Mouse (Mus musculus) G1E (cell line): ENCODE measurements at regions not wholly inside any gene's neighbourhood (a gene's known extent, or its start where the extent isn't known, plus 50 kb on each side); places are given as distances from the start of the nearest gene placed in this dataset.

Source experiments
- ATAC-seq: 2 replicates; pipeline ENCODE4 v1.8.0; 2016; ENCODE audit warnings: mild to moderate bottlenecking; ENCODE audit not compliant: insufficient number of reproducible peaks, poor library complexity, low FRiP score, severe bottlenecking; ENCODE audit errors: extremely low read depth
- DNase-seq: peaks from one replicate; pipeline ENCODE4 v3.0.0; 2012; ENCODE audit warnings: low spot score
- H3K27me3 ChIP-seq: 2 replicates; pipeline ENCODE4 v1.6.1; 2012; ENCODE audit warnings: mild to moderate bottlenecking, low read length, inconsistent platforms; ENCODE audit not compliant: insufficient read depth
- H3K36me3 ChIP-seq: replicated peaks from 2 replicates; pipeline ENCODE3; 2012; ENCODE audit warnings: mild to moderate bottlenecking, inconsistent platforms
- H3K4me1 ChIP-seq: 2 replicates; pipeline ENCODE4 v1.6.1; 2012; ENCODE audit warnings: low read depth, low read length, inconsistent platforms, mixed read lengths; ENCODE audit not compliant: insufficient read depth
- H3K4me3 ChIP-seq: 2 replicates; pipeline ENCODE4 v1.5.1; 2012; ENCODE audit warnings: low read depth, mild to moderate bottlenecking, inconsistent platforms, low read length, moderate library complexity, mixed read lengths
- H3K9me3 ChIP-seq: replicated peaks from 2 replicates; pipeline ENCODE4 v1.6.1; 2012; ENCODE audit warnings: inconsistent platforms
- CTCF ChIP-seq: IDR thresholded peaks from 2 replicates; pipeline ENCODE4 v1.5.1; 2012; ENCODE audit warnings: low read depth, low read length, inconsistent platforms, mixed read lengths
- GATA1 ChIP-seq: IDR thresholded peaks from 2 replicates; pipeline ENCODE4 v1.6.1; 2012; ENCODE audit warnings: borderline replicate concordance, low read length, inconsistent platforms, mixed read lengths
- GATA2 ChIP-seq: IDR thresholded peaks from 2 replicates; pipeline ENCODE4 v1.6.1; 2012; ENCODE audit warnings: low read depth, low read length, inconsistent platforms, borderline replicate concordance
- POLR2AphosphoS5 ChIP-seq: IDR thresholded peaks from 2 replicates; pipeline ENCODE4 v1.6.1; 2012; ENCODE audit warnings: low read depth, low read length, inconsistent platforms; ENCODE audit not compliant: insufficient replicate concordance
- TAL1 ChIP-seq: conservative IDR thresholded peaks from 2 replicates; pipeline ENCODE4 v1.6.1; 2012; ENCODE audit warnings: low read depth, low read length, inconsistent platforms, mixed read lengths

DNA sequence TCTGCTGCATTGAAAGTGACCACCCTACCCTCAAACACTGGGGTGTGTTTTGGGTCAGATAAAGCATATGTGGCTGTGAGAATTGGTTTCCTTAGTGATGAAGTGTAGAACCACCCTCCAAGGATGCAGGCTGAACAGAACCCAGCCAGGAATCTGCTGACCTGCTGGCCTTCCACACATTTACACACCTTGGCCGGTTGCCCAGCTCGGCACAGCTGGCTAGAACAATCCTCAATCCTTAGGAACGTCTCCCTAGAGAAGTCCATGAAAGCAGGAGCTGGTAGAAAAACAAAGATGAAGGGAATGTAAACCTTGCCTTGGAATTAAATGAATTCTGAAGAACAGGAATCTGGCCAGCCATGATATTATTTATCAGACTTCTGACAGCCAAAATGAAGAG, 737.3 kb downstream of the Slc4a3 start:
- TF ChIP-seq GATA2: no peak
- TF ChIP-seq POLR2AphosphoS5: no peak
- no peak for TF ChIP-seq TAL1
- no peak for TF ChIP-seq CTCF
- TF ChIP-seq GATA1: no peak
- H3K27me3 ChIP-seq: no peaks in the 10 kb centered on the region
- H3K36me3 ChIP-seq: no peaks in the 10 kb centered on the region
- H3K9me3 ChIP-seq: peaks cover 22% of the 10 kb centered on the region
- H3K4me3 ChIP-seq: no peak overlapping the region
- ATAC-seq (no peak), DNase-seq (no peak)
- no peaks in the 10 kb centered on the region for H3K4me1 ChIP-seq

DNA sequence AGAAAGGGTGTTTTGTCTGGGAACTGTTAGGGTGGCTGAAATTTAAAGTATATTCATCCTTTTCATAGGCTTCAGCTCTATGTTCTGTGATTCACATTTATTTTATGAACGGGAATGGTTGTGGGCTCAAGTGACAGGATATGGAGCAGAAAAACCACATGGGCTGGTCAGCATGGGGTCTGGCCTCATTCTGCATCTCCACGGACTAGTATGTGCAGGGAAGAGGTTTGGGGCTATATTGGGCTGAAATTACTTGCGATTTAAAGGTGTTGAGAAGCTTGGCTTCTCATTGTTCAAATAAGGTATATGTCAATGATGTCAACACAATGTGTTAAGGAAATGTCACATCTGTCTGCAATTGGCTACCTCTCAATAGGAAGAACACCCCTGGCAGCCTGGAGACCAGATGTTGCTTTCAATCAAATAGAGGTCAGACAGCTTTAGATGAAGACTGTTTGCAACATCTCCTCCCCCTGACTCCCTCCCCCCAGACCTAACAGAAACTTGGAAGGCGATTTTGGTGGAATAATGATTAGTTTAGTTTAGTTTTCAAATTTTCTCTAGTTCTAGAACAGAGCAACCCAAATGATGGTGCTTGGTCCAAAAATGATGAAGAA, 777.0 kb downstream of the Slc4a3 start:
- no peaks in the 10 kb centered on the region for H3K4me1 ChIP-seq
- TF ChIP-seq GATA1 (no peak), POLR2AphosphoS5 (no peak), TAL1 (no peak), GATA2 (no peak), CTCF (no peak)
- H3K27me3 ChIP-seq: no peaks in the 10 kb centered on the region
- DNase-seq (no peak), ATAC-seq (no peak)
- no peaks in the 10 kb centered on the region for H3K36me3 ChIP-seq
- H3K9me3 ChIP-seq: peaks cover 37% of the 10 kb centered on the region
- H3K4me3 ChIP-seq: no peak overlapping the region

DNA sequence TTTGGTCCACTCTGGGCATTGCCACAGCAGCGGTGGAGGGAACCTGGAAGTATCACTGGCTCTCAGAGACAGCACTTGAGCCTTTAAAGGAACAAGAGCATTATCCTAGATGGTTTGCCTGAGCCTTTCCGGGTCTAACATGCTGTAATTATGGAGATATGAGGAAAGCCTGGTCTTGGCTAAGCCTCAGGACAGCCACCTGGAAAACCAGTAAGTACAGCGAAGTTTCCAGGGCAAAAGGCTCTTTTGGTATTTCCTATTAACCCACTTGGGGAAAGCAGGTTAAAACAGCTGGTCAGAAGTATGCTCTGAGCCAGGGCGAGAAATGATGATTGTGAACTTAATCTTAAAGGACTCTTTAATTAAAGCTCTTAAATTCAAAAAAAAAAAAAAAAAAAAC, 777.5 kb downstream of the Slc4a3 start:
- peaks cover 37% of the 10 kb centered on the region for H3K9me3 ChIP-seq

DNA sequence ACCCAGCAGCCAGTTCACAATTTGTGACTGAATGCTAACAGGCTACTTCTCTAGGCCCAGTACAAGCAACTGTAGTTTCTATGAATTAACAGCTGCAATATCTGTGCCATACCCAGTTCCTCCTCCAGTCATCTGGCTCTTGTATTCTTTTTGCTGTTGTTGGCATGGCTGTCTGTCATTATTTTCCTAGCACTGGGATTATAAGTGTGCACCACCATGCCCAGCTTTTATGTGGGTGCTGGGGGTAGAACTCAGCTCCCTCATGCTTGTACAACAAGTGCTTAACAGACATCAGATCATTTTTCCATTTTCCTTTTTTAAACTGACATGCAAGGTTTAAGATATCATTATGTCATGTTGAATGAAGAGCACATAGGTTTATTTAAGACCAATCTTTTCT, 789.9 kb downstream of the Slc4a3 start:
- no peak for TF ChIP-seq CTCF
- no peak for TF ChIP-seq TAL1
- TF ChIP-seq POLR2AphosphoS5: no peak
- TF ChIP-seq GATA1: no peak
- Histone ChIP-seq H3K9me3 (peaks cover 19% of the 10 kb centered on the region), H3K27me3 (no peaks in the 10 kb centered on the region), H3K4me3 (no peak overlapping the region), H3K36me3 (no peaks in the 10 kb centered on the region), H3K4me1 (no peaks in the 10 kb centered on the region)
- no peak for ATAC-seq
- DNase-seq: no peak

More for the DNA sequence above, 777.5 kb downstream of the Slc4a3 start:
- DNase-seq (no peak), ATAC-seq (no peak)
- TF ChIP-seq GATA1 (no peak), TAL1 (no peak), CTCF (no peak), GATA2 (no peak), POLR2AphosphoS5 (no peak)
- Histone ChIP-seq H3K36me3 (no peaks in the 10 kb centered on the region), H3K4me1 (no peaks in the 10 kb centered on the region), H3K27me3 (no peaks in the 10 kb centered on the region), H3K4me3 (no peak overlapping the region)

DNA sequence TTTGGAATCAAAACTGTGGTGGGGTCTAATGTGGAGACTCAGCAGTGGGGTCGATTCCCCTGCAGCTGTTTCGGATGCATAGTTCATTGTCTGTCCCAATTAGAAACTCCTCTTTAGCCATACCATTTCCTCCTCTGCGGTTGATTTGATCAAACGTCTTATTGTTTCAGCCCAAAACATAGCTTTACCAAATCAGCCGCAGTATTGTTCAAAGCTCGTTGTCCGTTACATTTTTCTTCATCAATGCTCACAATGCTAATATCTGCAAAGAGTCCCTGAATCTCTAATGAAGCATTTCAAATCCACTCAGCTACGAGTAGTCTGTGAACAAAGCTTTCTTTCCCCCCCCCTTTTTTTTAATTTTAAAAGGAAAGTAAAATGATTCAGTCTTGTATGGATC, 816.0 kb downstream of the Slc4a3 start:
- no peak for ATAC-seq

DNA sequence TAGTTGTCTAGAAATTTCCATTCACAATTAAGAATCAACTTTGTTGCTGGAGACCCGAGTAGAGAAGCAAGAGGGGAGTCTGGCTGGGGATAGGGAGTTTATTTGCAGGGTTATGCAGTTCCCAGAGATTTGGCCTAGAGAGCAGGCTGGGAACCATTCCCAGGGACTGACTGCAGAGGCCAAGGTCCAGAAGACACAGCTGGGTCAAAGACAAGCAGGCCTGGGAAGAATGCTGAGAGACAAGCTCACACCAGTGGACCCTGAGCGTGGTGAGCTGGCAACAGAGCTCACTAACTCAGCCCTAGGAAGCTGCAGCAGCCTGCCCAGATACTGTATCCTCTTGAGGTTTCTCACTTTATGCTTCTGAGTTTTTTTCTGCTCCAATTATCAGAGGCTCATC, 827.9 kb downstream of the Slc4a3 start:
- Histone ChIP-seq H3K36me3 (no peaks in the 10 kb centered on the region), H3K4me1 (no peaks in the 10 kb centered on the region), H3K9me3 (peaks cover 23% of the 10 kb centered on the region), H3K27me3 (no peaks in the 10 kb centered on the region), H3K4me3 (no peak overlapping the region)
- TF ChIP-seq GATA2: no peak
- no peak for TF ChIP-seq POLR2AphosphoS5
- no peak for TF ChIP-seq GATA1
- TF ChIP-seq TAL1: no peak
- TF ChIP-seq CTCF: no peak
- ATAC-seq (no peak), DNase-seq (no peak)

More for the DNA sequence above, 816.0 kb downstream of the Slc4a3 start:
- Histone ChIP-seq H3K4me1 (no peaks in the 10 kb centered on the region), H3K36me3 (no peaks in the 10 kb centered on the region), H3K9me3 (peaks cover 15% of the 10 kb centered on the region), H3K27me3 (no peaks in the 10 kb centered on the region), H3K4me3 (no peak overlapping the region)
- no peak for DNase-seq
- TF ChIP-seq POLR2AphosphoS5 (no peak), CTCF (no peak), GATA1 (no peak), GATA2 (no peak), TAL1 (no peak)

DNA sequence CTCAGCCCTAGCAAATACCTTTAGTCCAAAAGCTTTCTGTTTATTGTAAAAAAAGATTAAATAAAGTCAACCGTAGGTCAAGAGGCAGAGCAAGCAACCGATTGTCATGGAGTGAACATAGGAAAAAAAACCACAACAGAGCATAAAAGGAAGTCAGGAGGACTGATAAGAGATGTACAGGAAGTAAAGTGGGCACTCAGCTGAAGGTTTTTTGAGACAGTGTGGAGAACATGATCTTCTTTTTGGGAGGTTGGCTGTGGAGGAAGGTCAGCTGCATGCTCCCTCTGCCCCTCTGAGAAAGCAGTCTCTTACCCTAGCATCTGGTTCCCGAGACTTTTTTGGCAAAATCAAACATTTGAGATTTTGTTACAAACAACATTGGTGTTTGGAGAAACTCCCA, 832.1 kb downstream of the Slc4a3 start:
- Histone ChIP-seq H3K9me3 (peaks cover 15% of the 10 kb centered on the region), H3K4me3 (no peak overlapping the region), H3K27me3 (no peaks in the 10 kb centered on the region), H3K36me3 (no peaks in the 10 kb centered on the region), H3K4me1 (no peaks in the 10 kb centered on the region)
- DNase-seq: no peak
- TF ChIP-seq CTCF: no peak
- ATAC-seq: no peak
